Mouse (Mus musculus): ENCODE measurements at regions not wholly inside any gene's neighbourhood (a gene's known extent, or its start where the extent isn't known, plus 50 kb on each side); places are given as distances from the start of the nearest gene placed in this dataset.
A peak's percentile ranks its signal among the peaks of the same experiment; 100 is the strongest.
"Not testable (repeated sequence)": the region's sequence is repeated elsewhere in the genome, so short reads cannot be mapped to it uniquely, and the experiment has no call there.

DNA sequence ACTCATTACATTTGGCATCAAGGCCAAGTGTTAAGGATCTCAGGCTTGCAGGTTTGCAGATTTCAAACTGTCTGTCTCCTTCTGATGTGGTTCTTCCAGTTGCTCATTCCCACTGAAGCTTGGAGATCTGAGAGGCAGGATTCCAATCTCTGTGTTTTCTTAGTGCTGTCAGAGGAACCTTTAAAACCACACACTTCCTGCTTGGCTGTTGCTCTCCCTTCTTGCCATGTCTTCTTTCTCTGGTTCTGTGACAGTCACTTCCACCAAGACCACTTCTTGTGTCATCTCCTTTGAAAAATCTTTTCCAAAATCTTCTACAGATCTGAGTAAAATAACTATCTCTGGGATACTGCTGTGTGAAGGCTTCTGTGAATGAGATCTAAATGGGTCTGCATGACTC is 117.3 kb downstream of the Gm5426 start:
- DNase-seq (ENCODE audit: low spot score), result no peak

- DNase-seq (ENCODE audit: low spot score), result no peak
These were observed 118.0 kb downstream of the Gm5426 start for GRCm38 (mm10) chr10:96254250-96254862.

- no peak for DNase-seq (ENCODE audit: low spot score)
These were observed 121.5 kb downstream of the Gm5426 start for GRCm38 (mm10) chr10:96257935-96258334.

DNA sequence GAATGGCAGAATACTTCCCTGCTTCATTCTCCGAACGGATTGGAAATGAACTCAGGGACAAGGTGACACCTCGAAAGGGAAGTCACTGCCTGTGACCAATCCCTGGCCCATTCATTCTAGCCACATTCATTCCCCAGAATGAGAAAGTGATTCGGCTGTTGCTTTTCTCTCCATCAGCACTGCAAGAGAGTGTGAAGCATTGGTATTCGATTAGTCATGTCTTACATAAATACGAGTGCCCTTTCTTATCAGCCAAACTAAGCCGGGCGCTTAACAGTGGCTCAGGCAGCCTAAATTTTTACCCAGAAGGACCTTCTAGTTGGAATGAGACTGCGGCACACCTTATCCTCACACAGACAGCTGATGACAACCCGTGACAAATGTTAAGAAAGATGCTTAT is 122.8 kb downstream of the Gm5426 start:
- DNase-seq (ENCODE audit: low spot score), result no peak

DNA sequence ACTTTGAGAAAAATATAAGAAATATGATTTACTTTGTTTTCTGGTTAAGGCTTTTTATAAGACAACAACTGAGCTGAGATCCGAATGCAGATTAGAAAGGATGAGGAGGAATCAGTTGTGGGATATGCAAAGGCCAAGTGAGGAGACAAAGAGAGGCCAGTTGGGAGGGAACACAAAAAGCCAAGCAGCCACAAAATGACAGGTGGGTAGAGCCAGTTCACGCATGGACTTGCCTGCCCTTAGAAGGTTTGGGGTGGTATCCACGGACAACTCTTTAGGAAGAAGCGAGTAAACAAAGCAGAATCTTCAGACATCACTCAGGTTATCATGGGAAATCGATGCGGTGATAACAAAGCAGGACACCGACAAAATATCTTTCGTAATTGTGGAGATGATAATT is 123.2 kb downstream of the Gm5426 start:
- no peak for DNase-seq (ENCODE audit: low spot score)

DNA sequence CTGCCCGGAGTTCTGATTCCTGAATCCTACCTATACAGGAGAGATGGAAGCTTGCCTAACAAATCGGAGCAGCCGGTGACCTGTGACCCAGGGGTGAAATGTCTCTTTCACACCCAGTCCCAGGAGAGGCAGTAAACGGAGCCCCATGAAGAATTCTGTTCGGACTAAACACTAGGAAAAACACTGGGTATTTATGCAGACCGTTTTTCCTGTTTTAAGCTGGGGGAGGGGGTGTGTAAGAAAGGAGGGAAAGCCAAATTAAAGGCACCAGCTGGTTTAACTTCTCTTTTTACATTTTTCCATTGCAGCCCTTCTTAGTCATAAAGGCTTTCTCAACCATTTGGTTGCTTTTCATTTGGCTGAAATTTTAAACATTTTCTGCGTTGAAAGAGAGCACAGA is 127.1 kb downstream of the Gm5426 start:
- no peak for DNase-seq (ENCODE audit: low spot score)

DNA sequence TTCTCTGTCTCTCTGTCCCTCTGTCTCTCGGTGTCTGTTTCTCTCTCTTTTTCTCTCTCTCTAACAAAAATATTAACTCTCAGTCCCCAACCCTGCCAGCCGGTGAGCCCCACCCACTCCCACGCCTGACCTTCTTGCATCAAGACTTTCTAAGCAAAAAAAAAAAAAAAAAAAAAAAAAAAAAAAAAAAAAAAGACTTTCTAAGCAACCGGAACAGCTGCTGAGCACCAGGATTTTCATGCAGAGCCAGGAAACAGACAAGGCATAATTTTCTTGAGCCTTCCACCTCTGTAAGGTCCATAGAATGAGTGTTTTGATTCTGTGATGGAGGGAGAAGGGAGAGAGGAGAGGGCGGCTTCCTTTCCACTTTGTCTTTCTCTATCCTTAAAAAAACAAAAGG is 128.0 kb downstream of the Gm5426 start:
- no peak for DNase-seq (ENCODE audit: low spot score)

GRCm38 (mm10) chr10:96264866-96265265 is 128.5 kb downstream of the Gm5426 start:
- DNase-seq (ENCODE audit: low spot score), result no peak

DNA sequence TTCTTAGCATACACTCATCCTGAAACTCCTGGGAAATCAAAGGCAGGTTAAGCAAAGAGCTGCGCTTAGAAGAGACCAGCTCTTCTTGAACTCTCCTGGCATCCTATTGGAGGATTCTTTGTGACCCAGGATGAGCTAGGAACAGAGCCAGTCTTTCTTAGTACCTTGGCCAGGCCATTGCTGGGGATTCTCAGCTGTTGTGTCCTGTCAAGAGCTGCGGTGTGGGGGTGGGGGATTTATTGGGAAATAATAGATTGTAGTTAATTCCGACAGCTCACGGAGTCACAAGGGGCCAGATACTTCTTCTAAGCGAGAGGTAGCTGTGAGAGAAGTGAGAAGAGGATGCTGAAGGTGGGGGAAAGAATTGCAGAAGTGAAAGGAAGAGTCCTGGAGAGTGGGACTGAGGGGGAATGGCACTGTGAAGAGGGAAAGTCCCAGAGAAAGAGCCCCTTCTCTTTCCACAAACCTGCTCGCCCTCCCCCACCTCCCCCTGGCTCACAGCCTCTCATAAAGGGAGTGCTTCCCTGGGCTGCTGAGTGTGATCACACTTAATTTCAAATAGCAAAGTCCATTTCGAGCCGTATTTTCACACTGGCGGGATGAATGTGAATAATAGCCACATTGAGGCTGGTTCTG is 129.8 kb downstream of the Gm5426 start:
- DNase-seq (ENCODE audit: low spot score), result peak; percentile 3

DNA sequence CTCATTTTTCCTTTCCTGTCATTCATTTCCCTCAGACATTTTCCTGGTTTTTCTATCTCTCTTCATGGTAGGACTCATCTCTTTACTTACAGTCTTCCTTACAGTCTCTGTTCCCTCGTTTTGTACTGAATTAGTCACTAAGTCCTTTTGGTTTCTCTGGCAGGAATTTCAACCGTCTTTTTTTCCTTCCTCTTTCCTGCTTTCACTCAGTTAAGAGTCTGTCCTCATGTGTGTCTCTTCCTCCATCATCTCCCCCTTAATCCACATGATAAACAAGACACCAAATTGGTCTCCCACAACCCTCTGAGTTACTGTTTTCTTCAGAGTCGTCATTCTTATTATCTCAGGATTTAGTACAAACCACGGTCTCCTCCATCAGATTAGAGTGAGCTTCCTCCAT is 131.2 kb downstream of the Gm5426 start:
- DNase-seq (ENCODE audit: low spot score), result no peak

DNA sequence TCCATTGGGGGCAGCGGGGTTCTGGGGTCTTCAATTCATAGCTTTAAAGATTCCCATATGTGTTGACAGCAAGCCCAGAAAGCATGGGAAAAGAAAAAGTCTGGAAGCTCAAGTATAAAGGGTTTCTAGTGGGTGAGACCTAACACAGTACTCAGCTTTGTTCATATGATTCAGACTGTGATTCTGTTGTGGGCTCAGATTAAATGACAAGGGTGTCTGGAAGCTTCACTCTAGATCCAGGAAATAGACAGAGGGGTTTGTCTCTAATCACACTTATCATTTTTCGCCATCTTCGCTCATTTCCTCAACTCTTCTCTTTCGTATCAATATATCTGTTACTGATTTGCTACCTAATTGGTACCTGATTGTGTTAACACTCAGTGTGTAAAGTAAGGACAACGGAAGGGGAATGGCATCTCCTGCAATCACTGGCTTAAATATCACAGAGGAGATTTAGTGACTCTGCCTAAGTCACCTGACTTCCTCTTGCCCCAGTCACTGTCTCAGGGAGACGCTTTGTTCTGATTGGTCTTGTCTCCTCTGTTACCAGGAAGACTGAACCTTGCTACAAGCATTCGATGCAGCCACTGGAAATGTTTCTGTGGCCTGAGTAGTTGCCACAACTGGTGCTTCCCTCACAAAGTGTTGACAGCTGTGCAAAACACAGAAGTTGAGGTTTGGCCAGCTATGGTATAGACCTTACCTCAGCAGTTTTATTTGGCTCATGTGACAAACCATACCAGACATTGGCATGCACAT is 137.4 kb downstream of the Gm5426 start:
- peak; percentile 43 for DNase-seq (ENCODE audit: low spot score)

GRCm38 (mm10) chr10:96280149-96280548 is 143.7 kb downstream of the Gm5426 start:
- DNase-seq (ENCODE audit: low spot score), result no peak

- no peak for DNase-seq (ENCODE audit: low spot score)
These were observed 149.1 kb downstream of the Gm5426 start for GRCm38 (mm10) chr10:96285407-96286093.

GRCm38 (mm10) chr10:96286094-96286485 is 149.7 kb downstream of the Gm5426 start:
- no peak for DNase-seq (ENCODE audit: low spot score)

DNA sequence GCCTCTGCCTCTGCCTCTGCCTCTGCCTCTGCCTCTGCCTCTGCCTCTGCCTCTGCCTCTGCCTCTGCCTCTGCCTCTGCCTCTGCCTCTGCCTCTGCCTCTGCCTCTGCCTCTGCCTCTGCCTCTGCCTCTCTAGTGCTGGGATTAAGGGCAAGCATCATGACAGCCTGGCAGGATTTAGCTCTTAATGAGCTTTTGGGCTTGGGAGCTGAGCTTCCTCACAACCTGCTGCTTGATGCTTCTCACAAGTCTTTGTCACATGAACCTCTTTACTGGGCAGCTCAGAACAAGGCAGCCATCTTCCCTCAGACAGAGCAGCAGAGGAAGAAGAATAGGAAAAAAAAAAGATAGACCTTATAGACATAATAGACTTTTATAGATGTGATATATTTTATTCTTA is 152.6 kb downstream of the Gm5426 start:
- not testable (repeated sequence) for DNase-seq (ENCODE audit: low spot score)

GRCm38 (mm10) chr10:96293622-96294021 is 157.2 kb downstream of the Gm5426 start:
- DNase-seq (ENCODE audit: low spot score), result no peak

GRCm38 (mm10) chr10:96294666-96295065 is 158.3 kb downstream of the Gm5426 start:
- DNase-seq (ENCODE audit: low spot score), result no peak

- no peak for DNase-seq (ENCODE audit: low spot score)
These were observed 161.3 kb downstream of the Gm5426 start for GRCm38 (mm10) chr10:96297658-96298057.

DNA sequence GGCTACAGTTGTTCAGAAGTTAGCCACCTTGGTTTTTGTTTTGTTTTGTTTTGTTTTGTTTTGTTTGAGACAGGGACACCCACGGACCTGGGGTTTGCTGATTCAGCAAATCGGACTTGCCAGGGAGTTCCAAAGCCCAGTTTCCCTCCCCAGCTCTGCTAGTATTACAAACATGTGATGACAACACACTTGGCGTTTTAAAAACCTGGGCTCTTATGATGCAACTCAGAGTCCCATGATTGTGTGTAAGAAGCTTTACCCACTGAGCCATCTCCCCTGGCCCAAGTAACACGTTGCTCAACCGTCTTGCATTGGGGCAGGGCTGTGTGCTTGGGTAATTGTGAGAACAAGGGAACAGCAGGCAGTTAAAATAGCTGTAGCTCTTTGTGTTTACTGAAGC is 162.2 kb downstream of the Gm5426 start:
- DNase-seq (ENCODE audit: low spot score), result no peak

DNA sequence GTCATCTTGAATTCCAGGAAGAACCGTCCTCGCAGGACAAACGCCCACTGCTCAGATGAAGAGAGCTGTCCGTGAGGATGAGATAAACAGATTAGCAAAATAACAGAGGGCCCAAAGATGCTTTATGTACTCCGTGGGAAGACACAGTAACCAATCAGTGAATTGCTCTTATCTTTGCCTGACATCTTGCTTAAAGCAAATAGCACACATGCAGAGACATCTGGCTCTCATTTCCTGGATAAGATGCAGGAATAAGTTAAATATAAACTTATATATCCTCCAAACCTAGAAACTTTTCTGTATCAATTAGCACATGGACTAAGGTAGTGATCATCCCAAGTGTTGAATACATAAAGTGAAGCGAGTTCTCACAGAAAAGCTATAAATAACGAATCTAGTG is 169.3 kb downstream of the Gm5426 start:
- DNase-seq (ENCODE audit: low spot score), result no peak

DNA sequence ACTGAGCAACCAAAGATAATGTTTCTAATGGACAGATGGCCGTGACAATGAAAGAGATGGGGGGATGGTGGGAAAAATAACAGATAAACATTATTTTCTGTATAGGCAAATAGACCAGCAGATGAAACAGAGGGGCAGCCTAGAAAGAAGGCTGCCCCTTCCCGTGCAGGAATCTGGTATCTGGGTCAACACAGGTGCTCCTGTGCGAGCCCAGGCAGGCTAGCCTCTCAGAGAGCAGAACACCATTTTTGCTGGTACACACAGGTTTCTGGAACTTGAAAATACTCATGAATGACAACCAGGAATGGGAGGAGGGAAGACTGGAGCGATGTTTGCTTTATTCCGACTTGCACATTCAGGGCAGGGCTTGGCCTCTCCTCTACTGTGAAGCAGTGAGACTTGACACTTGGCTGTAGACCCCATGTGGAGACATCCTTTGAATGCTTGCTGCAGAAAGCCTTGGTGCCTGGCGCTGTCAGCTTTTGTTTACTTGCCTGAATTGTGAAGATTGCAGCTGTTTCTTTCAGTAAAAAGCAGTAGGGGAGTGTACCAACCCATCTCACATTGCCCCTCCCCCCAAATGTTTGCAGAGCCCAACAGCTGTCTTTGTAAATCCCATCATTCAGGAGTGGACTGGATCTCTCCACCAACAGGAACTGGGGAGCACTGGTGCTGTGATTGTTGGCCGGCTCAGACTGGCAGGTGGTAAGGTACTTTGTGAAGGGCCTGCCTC is 172.5 kb downstream of the Gm5426 start:
- DNase-seq (ENCODE audit: low spot score), result no peak

GRCm38 (mm10) chr10:96309766-96310165 is 173.4 kb downstream of the Gm5426 start:
- no peak for DNase-seq (ENCODE audit: low spot score)

Measured in spleen, adult 12 weeks (tissue).